Mouse (Mus musculus) heart, postnatal 0 days (tissue): ENCODE results near the gene Spib. TPM values are rescaled to one million over a fixed set of nuclear protein-coding genes. Genes with fewer than 3 reads are reported as not detected.

Experiments used
- ATAC-seq: fragments of 200-750 bp; cut with Nextera tagmentation; 2 replicates; pipeline ENCODE4 v1.8.0; 2017; ENCODE audit warnings: low read depth, moderate number of reproducible peaks, moderate library complexity; ENCODE audit not compliant: insufficient read depth
- DNase-seq: peaks from one replicate; pipeline ENCODE4 v3.0.0-alpha.2; 2016; ENCODE audit warnings: low spot score
- H3K27ac ChIP-seq: fragments of 300-500 bp; sonication (generic); 2 replicates; pipeline ENCODE4 v1.5.1; 2014; ENCODE audit warnings: low read depth, mild to moderate bottlenecking
- H3K27me3 ChIP-seq: fragments of 300-500 bp; sonication (generic); 2 replicates; pipeline ENCODE4 v1.6.1; 2014; ENCODE audit warnings: low read length, mixed read lengths; ENCODE audit not compliant: control insufficient read depth, insufficient read depth
- H3K36me3 ChIP-seq: fragments of 300-500 bp; sonication (generic); replicated peaks from 2 replicates; pipeline ENCODE4 v1.6.1; 2014; ENCODE audit warnings: low read length, mixed read lengths; ENCODE audit not compliant: control insufficient read depth, insufficient read depth
- H3K4me1 ChIP-seq: fragments of 300-500 bp; sonication (generic); 2 replicates; pipeline ENCODE4 v1.6.1; 2014; ENCODE audit warnings: antibody characterized with exemption; ENCODE audit not compliant: control insufficient read depth, insufficient read depth
- H3K4me2 ChIP-seq: fragments of 300-500 bp; sonication (generic); 2 replicates; pipeline ENCODE4 v1.6.1; 2014; ENCODE audit warnings: low read depth, mild to moderate bottlenecking, low read length, moderate library complexity
- H3K4me3 ChIP-seq: fragments of 300-500 bp; sonication (generic); 2 replicates; pipeline ENCODE4 v1.5.1; 2014; ENCODE audit warnings: low read depth, low read length
- H3K9ac ChIP-seq: fragments of 300-500 bp; sonication (generic); replicated peaks from 2 replicates; pipeline ENCODE4 v1.6.1; 2014; ENCODE audit warnings: low read depth, low read length, mixed read lengths
- H3K9me3 ChIP-seq: fragments of 300-500 bp; sonication (generic); replicated peaks from 2 replicates; pipeline ENCODE4 v1.6.1; 2016; ENCODE audit warnings: low read length; ENCODE audit not compliant: control insufficient read depth
- CTCF ChIP-seq: IDR thresholded peaks from 2 replicates; pipeline ENCODE4 v1.5.1; 2016; ENCODE audit warnings: antibody characterized with exemption, control low read depth, low read depth
- EP300 ChIP-seq: IDR thresholded peaks from 2 replicates; pipeline ENCODE4 v1.6.1; 2016; ENCODE audit warnings: antibody characterized with exemption, low read depth
- WGBS: fragments of 180-500 bp; shearing (Covaris S2); extraction: QIAGEN DNeasy Blood & Tissue Kit; methylation state at CpG from one replicate; pipeline ENCODE4 v1.1.7; 2014; 5-methylcytosine and 5-hydroxymethylcytosine counted together
- polyA plus RNA-seq: library from polyadenylated mRNA; unstranded; fragments of >200 nt; fragmentation: Nextera tagmentation; extraction: Ambion mirVana; gene quantifications from 2 replicates; pipeline ENCODE4 v1.2.1, GENCODE M21; 2015
- total RNA-seq: library from RNA; depleted of rRNA; stranded (reverse); fragments of >200 nt; gene quantifications from 2 replicates; pipeline ENCODE4 v1.2.3, GENCODE M21; 2014; ENCODE audit warnings: low replicate concordance

The Spib gene
- total and polyA plus RNA-seq, 2 experiments from 2014 or later, result 0.11 to 2.6 TPM

- 90% methylated on average over 41 of the region's 41 CpGs for WGBS
- no peak for DNase-seq
- Histone ChIP-seq H3K36me3 (peaks cover 57% of the 10 kb centered on the region), H3K4me2 (no peak overlapping the region), H3K27me3 (no peaks in the 10 kb centered on the region), H3K9ac (no peak overlapping the region), H3K4me3 (no peak overlapping the region), H3K4me1 (0 out of 2 replicates have a peak, but pooled peaks cover 3% of the 10 kb centered on the region), H3K9me3 (no peaks in the 10 kb centered on the region), H3K27ac (no peak overlapping the region)
- no peak for TF ChIP-seq CTCF
- TF ChIP-seq EP300, result no peak
- ATAC-seq, result no peak
These were observed 7.1 kb upstream of the Spib start for GRCm38 (mm10) chr7:44538756-44539624.

GRCm38 (mm10) chr7:44537496-44537895 lies 5.6 kb upstream of the Spib start:
- WGBS, result 87% methylated on average over 13 of the region's 13 CpGs
- TF ChIP-seq EP300 (no peak), CTCF (no peak)
- peaks cover 66% of the 10 kb centered on the region for H3K36me3 ChIP-seq
- H3K4me1 ChIP-seq, result 0 out of 2 replicates have a peak, but pooled peaks cover 3% of the 10 kb centered on the region
- H3K4me2 ChIP-seq, result no peak overlapping the region
- DNase-seq (no peak), ATAC-seq (no peak)
- H3K4me3 ChIP-seq, result no peak overlapping the region
- no peaks in the 10 kb centered on the region for H3K27me3 ChIP-seq
- no peaks in the 10 kb centered on the region for H3K9me3 ChIP-seq
- no peak overlapping the region for H3K27ac ChIP-seq
- no peak overlapping the region for H3K9ac ChIP-seq

DNA sequence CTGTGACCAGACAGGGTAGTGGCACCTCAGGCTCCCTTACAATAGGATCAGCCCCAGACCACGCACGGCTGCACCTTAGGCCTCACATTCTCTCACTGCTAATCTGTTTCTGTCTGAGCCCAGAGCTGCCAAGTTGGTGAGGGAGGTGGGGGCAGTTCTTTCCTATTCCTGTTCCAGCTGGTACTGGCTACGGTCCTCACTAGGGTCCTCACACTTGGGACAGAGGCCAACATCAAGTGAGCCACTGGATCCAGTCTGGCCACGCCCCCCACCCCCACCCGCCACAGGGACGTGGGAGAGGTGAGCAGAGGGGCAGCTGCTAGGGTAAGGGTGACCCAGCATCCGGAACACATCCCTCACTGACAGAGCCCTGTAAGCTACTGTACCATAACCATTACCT lies 5.1 kb upstream of the Spib start:
- peaks cover 63% of the 10 kb centered on the region for H3K36me3 ChIP-seq
- no peak for ATAC-seq
- 47% methylated on average over 7 of the region's 7 CpGs for WGBS

DNA sequence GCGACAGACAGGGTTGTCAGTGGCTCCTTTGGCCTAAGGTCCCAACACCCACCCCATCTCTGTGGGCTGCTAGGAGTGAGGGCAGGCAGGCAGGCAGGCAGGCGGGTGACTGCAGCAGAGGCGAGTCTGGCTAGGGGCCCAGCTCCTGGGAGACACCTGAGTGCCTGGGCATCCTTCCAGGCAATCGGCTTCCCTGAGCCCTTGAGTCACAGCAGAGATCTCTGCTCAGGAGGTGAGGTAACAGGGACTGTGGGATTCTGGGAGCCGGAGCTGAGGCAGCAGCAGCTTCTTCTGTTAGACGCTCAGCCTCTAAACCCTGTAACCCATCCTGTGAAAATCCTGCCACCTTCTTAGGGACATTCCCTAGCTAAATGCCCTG lies 4.7 kb upstream of the Spib start:
- no peaks in the 10 kb centered on the region for H3K9me3 ChIP-seq
- no peak overlapping the region for H3K27ac ChIP-seq
- DNase-seq, result peak; percentile 27
- H3K4me3 ChIP-seq, result no peak overlapping the region
- 0 out of 2 replicates have a peak, but pooled peaks cover 3% of the 10 kb centered on the region for H3K4me1 ChIP-seq
- no peak overlapping the region for H3K9ac ChIP-seq
- H3K36me3 ChIP-seq, result peaks cover 60% of the 10 kb centered on the region
- TF ChIP-seq CTCF (no peak), EP300 (no peak)
- ATAC-seq, result peak; percentile 24; the same call in 1 of the 2 replicates
- no peaks in the 10 kb centered on the region for H3K27me3 ChIP-seq
- WGBS, result 44% methylated on average over 6 of the region's 6 CpGs
- no peak overlapping the region for H3K4me2 ChIP-seq

More for the DNA sequence above, 5.1 kb upstream of the Spib start:
- H3K27me3 ChIP-seq, result no peaks in the 10 kb centered on the region
- no peaks in the 10 kb centered on the region for H3K9me3 ChIP-seq
- no peak for DNase-seq
- no peak overlapping the region for H3K4me3 ChIP-seq
- H3K27ac ChIP-seq, result no peak overlapping the region
- no peak overlapping the region for H3K4me2 ChIP-seq
- 0 out of 2 replicates have a peak, but pooled peaks cover 3% of the 10 kb centered on the region for H3K4me1 ChIP-seq
- TF ChIP-seq CTCF (no peak), EP300 (no peak)
- no peak overlapping the region for H3K9ac ChIP-seq

GRCm38 (mm10) chr7:44535657-44536589 lies 4.1 kb upstream of the Spib start:
- DNase-seq, result no peak
- Histone ChIP-seq H3K27ac (no peak overlapping the region), H3K4me3 (no peak overlapping the region), H3K36me3 (peaks cover 53% of the 10 kb centered on the region), H3K9ac (no peak overlapping the region), H3K9me3 (no peaks in the 10 kb centered on the region), H3K4me1 (0 out of 2 replicates have a peak, but pooled peaks cover 3% of the 10 kb centered on the region), H3K4me2 (no peak overlapping the region), H3K27me3 (no peaks in the 10 kb centered on the region)
- 87% methylated on average over 27 of the region's 27 CpGs for WGBS
- no peak for ATAC-seq
- TF ChIP-seq EP300 (no peak), CTCF (no peak)
